Mouse (Mus musculus): ENCODE measurements around the gene Tmed8.

GRCm38 (mm10) chr12:87219362-87219761 is 19.1 kb upstream of the Tmed8 start:
- TF ChIP-seq POLR2A (IDR thresholded peaks at IDR 0.05; ENCODE audit: low read depth, low read length) (no peak), CTCF (conservative IDR thresholded peaks at IDR 0.05; ENCODE audit: insufficient read depth, insufficient read length, low read depth, low read length) (no peak)
